In the genomic region with DNA sequence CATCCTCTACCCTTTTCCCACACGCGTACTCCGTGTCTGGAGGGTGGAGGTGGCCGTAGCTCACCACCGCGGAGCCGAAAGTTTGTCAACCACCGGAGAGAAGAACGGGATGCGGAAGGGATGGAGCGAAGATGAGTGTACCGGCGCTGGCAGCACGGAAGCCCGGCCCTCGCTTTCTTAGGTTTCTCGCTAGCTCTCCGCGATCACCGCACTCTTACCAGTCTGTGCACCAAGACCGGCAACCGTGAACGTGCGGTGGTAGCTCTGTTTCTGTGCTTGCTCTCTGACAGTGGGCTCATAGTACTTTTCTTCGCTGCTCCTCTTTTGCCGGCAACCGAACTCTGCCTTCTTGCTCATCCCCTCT, we compare ENCODE assay signal across 9 mouse cellular contexts. TPM values are rescaled to one million over a fixed set of nuclear protein-coding genes. Genes with fewer than 3 reads are reported as not detected.
DNase-seq lines count a peak whose midpoint lies in the region; ATAC-seq and TF ChIP-seq lines count a peak whose summit lies in the region.
"Had no signal": no experiment of that assay in that cellular context is flagged by ENCODE, and none has a peak within 500 bp of the region (broad histone marks: within the 10 kb centered on the region; RNA-seq: fewer than 3 reads in every experiment).

No protein-coding gene starts in this region.

- ATAC-seq in heart, embryonic 12.5 days (ENCODE audit: insufficient number of reproducible peaks, low FRiP score), result no peak; the same call in 1 of the 2 replicates
- ATAC-seq in forebrain, embryonic 15.5 days (replicated peaks), result peak; percentile 67
- ATAC-seq in liver, embryonic 16.5 days (ENCODE audit: low read depth), result no peak

- peak overlapping the region; percentile 83 for H3K4me2 ChIP-seq in heart, embryonic 12.5 days
- H3K4me2 ChIP-seq in forebrain, embryonic 15.5 days (replicated peaks), result peak overlapping the region; percentile 89
- H3K4me2 ChIP-seq in liver, embryonic 16.5 days (ENCODE audit: low read depth, low read length), result peak overlapping the region; percentile 93

- DNase-seq in heart, postnatal 36 days, result no peak
- no peak for DNase-seq in adrenal gland, postnatal 25 days
- DNase-seq in layer of hippocampus, adult 9-10 months (ENCODE audit: low spot score), result no peak
- DNase-seq in urinary bladder, adult 18-20 months (ENCODE audit: low spot score in 2 of 2), result no peak

- no peak for TF ChIP-seq EP300 in ES-Bruce4 (IDR thresholded peaks at IDR 0.05; ENCODE audit: insufficient read depth, low read depth, low read length)

- TF ChIP-seq POLR2A in ES-Bruce4 (IDR thresholded peaks at IDR 0.05; ENCODE audit: insufficient read depth, low read length), result no peak

- no peak for TF ChIP-seq CTCF in ES-Bruce4 (IDR thresholded peaks at IDR 0.05; ENCODE audit: low read depth, low read length)

- H3K36me3 ChIP-seq in heart, embryonic 12.5 days, result no peaks in the 10 kb centered on the region
- H3K36me3 ChIP-seq in ES-Bruce4 (ENCODE audit: control insufficient read depth, insufficient read depth, low read length, poor library complexity, severe bottlenecking), result no peaks in the 10 kb centered on the region
- no peaks in the 10 kb centered on the region for H3K36me3 ChIP-seq in forebrain, embryonic 15.5 days
- no peaks in the 10 kb centered on the region for H3K36me3 ChIP-seq in liver, embryonic 16.5 days (ENCODE audit: control insufficient read depth, insufficient read depth)

- no peaks in the 10 kb centered on the region for H3K27me3 ChIP-seq in heart, embryonic 12.5 days (replicated peaks)
- H3K27me3 ChIP-seq in ES-Bruce4 (ENCODE audit: control insufficient read depth, insufficient read depth, low read length, poor library complexity, severe bottlenecking), result no peaks in the 10 kb centered on the region
- H3K27me3 ChIP-seq in forebrain, embryonic 15.5 days, result no peaks in the 10 kb centered on the region
- no peaks in the 10 kb centered on the region; the same call in 1 of the 2 replicates for H3K27me3 ChIP-seq in liver, embryonic 16.5 days (ENCODE audit: control insufficient read depth, insufficient read depth, low read depth, low read length)

- peak overlapping the region; percentile 82 for H3K9ac ChIP-seq in heart, embryonic 12.5 days
- H3K9ac ChIP-seq in ES-Bruce4 (ENCODE audit: low read depth, poor library complexity, severe bottlenecking), result peak overlapping the region; percentile 48
- peak overlapping the region; percentile 79 for H3K9ac ChIP-seq in forebrain, embryonic 15.5 days (replicated peaks)
- peak overlapping the region; percentile 56 for H3K9ac ChIP-seq in liver, embryonic 16.5 days (ENCODE audit: low read depth, low read length)

- no peaks in the 10 kb centered on the region for H3K9me3 ChIP-seq in heart, embryonic 12.5 days (replicated peaks)
- no peaks in the 10 kb centered on the region for H3K9me3 ChIP-seq in ES-Bruce4 (replicated peaks; ENCODE audit: control insufficient read depth, insufficient read depth, low read length, poor library complexity, severe bottlenecking)
- no peaks in the 10 kb centered on the region for H3K9me3 ChIP-seq in forebrain, embryonic 15.5 days
- H3K9me3 ChIP-seq in liver, embryonic 16.5 days (replicated peaks; ENCODE audit: control insufficient read depth, low read length), result no peaks in the 10 kb centered on the region

- intact Hi-C loops in heart, postnatal 36 days (cut with DNase I), result no loop called here

- WGBS in heart, embryonic 12.5 days, result under 1% methylated on average over 27 of the region's 27 CpGs
- WGBS in forebrain, embryonic 15.5 days, result under 1% methylated on average over 27 of the region's 27 CpGs
- under 1% methylated on average over 27 of the region's 27 CpGs for WGBS in liver, embryonic 16.5 days (ENCODE audit: insufficient replicate concordance)

- H3K4me3 ChIP-seq in heart, embryonic 12.5 days, result peak overlapping the region; percentile 76
- H3K4me3 ChIP-seq in ES-Bruce4 (ENCODE audit: low read depth, low read length), result peak overlapping the region; percentile 98
- peak overlapping the region; percentile 85 for H3K4me3 ChIP-seq in forebrain, embryonic 15.5 days
- H3K4me3 ChIP-seq in liver, embryonic 16.5 days (ENCODE audit: low read depth, low read length), result peak overlapping the region; percentile 81

- peaks cover 45% of the 10 kb centered on the region for H3K4me1 ChIP-seq in heart, embryonic 12.5 days (replicated peaks)
- no peaks in the 10 kb centered on the region for H3K4me1 ChIP-seq in ES-Bruce4 (ENCODE audit: control insufficient read depth, insufficient read depth, low read length)
- peaks cover 37% of the 10 kb centered on the region for H3K4me1 ChIP-seq in forebrain, embryonic 15.5 days
- H3K4me1 ChIP-seq in liver, embryonic 16.5 days (ENCODE audit: control insufficient read depth, low read depth, low read length), result peaks cover 15% of the 10 kb centered on the region; the same call in 1 of the 2 replicates

- peak overlapping the region; percentile 93 for H3K27ac ChIP-seq in heart, embryonic 12.5 days (ENCODE audit: poor library complexity, severe bottlenecking)
- H3K27ac ChIP-seq in ES-Bruce4 (ENCODE audit: insufficient read depth, low read length), result no peak overlapping the region
- H3K27ac ChIP-seq in forebrain, embryonic 15.5 days (replicated peaks), result peak overlapping the region; percentile 89
- no peak overlapping the region for H3K27ac ChIP-seq in liver, embryonic 16.5 days (ENCODE audit: low read length)

RNA-seq across cellular contexts. Expression of a gene that starts 0.5 kb away (rescaled TPM):
- 49.3 and 50.8 TPM in 2 replicates for polyA plus RNA-seq in heart, embryonic 12.5 days (2016; fragmentation: Nextera tagmentation; extraction: Ambion mirVana)
- total RNA-seq in heart, postnatal 36 days (2021), result 10 to 100 TPM; 13.8 to 19.5 TPM
- polyA plus RNA-seq in ES-Bruce4 (2011; ENCODE audit: insufficient read depth, insufficient read length, low read depth, missing spikeins), result 32.9 and 34.4 TPM in 2 replicates
- polyA plus RNA-seq in forebrain, embryonic 15.5 days (2015; fragmentation: Nextera tagmentation; extraction: Ambion mirVana), result 24.2 and 24.7 TPM in 2 replicates
- 9.6 and 10.4 TPM in 2 replicates for polyA plus RNA-seq in liver, embryonic 16.5 days (2015; fragmentation: Nextera tagmentation; extraction: Ambion mirVana)
- 48.2 and 58.0 TPM in 2 replicates for total RNA-seq in adrenal gland, postnatal 25 days (2021)

RNA-seq across cellular contexts. Expression of a gene that starts 10.5 kb away (rescaled TPM):
- polyA plus RNA-seq in heart, embryonic 12.5 days (2016; fragmentation: Nextera tagmentation; extraction: Ambion mirVana), result not detected in 2 replicates
- under 1 TPM in 1 of 2 experiments, not detected in 1; 0.08 TPM for total RNA-seq in heart, postnatal 36 days (2021)
- polyA plus RNA-seq in ES-Bruce4 (2011; ENCODE audit: insufficient read depth, insufficient read length, low read depth, missing spikeins), result not detected in 2 replicates
- polyA plus RNA-seq in forebrain, embryonic 15.5 days (2015; fragmentation: Nextera tagmentation; extraction: Ambion mirVana), result 0.06 TPM in 1 of 2 replicates, not detected in the other
- polyA plus RNA-seq in liver, embryonic 16.5 days (2015; fragmentation: Nextera tagmentation; extraction: Ambion mirVana), result 0.05 TPM in 1 of 2 replicates, not detected in the other
- total RNA-seq in adrenal gland, postnatal 25 days (2021), result 0.18 TPM in 1 of 2 replicates, not detected in the other
- polyA plus RNA-seq: large intestine, adult 2 months had no signal

Comparison
In these comparisons a context has a peak if more than half of its experiments do, and no peak if none do; other contexts are left out.
1. H3K27ac ChIP-seq: peak in heart, embryonic 12.5 days (single experiment) and forebrain, embryonic 15.5 days (single experiment); none in ES-Bruce4 (single experiment) and liver, embryonic 16.5 days (single experiment).
2. Peak in every context shown above with its lines, with median percentiles within 50 percentile points of each other: H3K4me2 ChIP-seq, H3K4me3 ChIP-seq and H3K9ac ChIP-seq.